Mouse (Mus musculus): ENCODE measurements at regions not wholly inside any gene's neighbourhood (a gene's known extent, or its start where the extent isn't known, plus 50 kb on each side); places are given as distances from the start of the nearest gene placed in this dataset.

DNA sequence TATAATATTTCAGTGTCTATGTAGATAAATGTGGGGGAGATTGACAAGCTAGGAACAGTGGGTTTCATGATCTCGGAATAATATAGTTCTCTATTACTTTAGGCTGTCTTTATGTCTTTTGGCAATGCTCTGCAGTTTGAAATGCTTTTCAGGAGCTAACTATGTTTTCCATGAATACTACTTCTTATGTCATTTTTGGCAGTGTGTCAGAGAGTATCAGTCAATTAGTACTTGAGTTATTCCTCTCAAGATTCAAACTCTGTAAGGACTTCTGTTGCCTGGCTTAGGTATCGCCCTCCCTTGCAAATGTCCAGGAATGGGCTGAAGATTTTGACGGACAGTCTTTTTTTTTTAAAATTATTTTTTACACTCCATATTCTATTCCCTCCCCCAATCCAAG, 92.7 kb downstream of the Edem1 start:
- TF ChIP-seq CTCF (IDR thresholded peaks at IDR 0.05; ENCODE audit: borderline replicate concordance, insufficient read depth, low read depth, low read length) (no peak), POLR2A (IDR thresholded peaks at IDR 0.05; ENCODE audit: borderline replicate concordance, insufficient read depth, low read length) (no peak)
